Mouse (Mus musculus) stomach, embryonic 16.5 days (tissue): ENCODE data around the gene Nsd2. TPM values are rescaled to one million over a fixed set of nuclear protein-coding genes. Genes with fewer than 3 reads are reported as not detected.
A peak's percentile ranks its signal among the peaks of the same experiment; 100 is the strongest.

Experiments used
- ATAC-seq: fragments of 200-750 bp; cut with Nextera tagmentation; 2 replicates; pipeline ENCODE4 v1.8.0; 2017; ENCODE audit warnings: moderate number of reproducible peaks, moderate TSS enrichment; ENCODE audit not compliant: insufficient read depth, low FRiP score
- H3K27ac ChIP-seq: fragments of 300-500 bp; sonication (generic); 2 replicates; pipeline ENCODE4 v1.5.1; 2014; ENCODE audit warnings: low read length
- H3K27me3 ChIP-seq: fragments of 300-500 bp; sonication (generic); 2 replicates; pipeline ENCODE4 v1.6.1; 2014; ENCODE audit warnings: low read length, control low read depth, mixed read lengths; ENCODE audit not compliant: control insufficient read depth, insufficient read depth
- H3K36me3 ChIP-seq: fragments of 300-500 bp; sonication (generic); 2 replicates; pipeline ENCODE4 v1.6.1; 2014; ENCODE audit warnings: low read length; ENCODE audit not compliant: control insufficient read depth, insufficient read depth
- H3K4me1 ChIP-seq: fragments of 300-500 bp; sonication (generic); 2 replicates; pipeline ENCODE4 v1.6.1; 2014; ENCODE audit warnings: low read length, control low read depth, mixed read lengths; ENCODE audit not compliant: control insufficient read depth, insufficient read depth
- H3K4me2 ChIP-seq: fragments of 300-500 bp; sonication (generic); 2 replicates; pipeline ENCODE4 v1.6.1; 2014; ENCODE audit warnings: low read depth, low read length, mixed read lengths
- H3K4me3 ChIP-seq: fragments of 300-500 bp; sonication (generic); replicated peaks from 2 replicates; pipeline ENCODE4 v1.5.1; 2014; ENCODE audit warnings: mild to moderate bottlenecking, low read length
- H3K9ac ChIP-seq: fragments of 300-500 bp; sonication (generic); 2 replicates; pipeline ENCODE4 v1.6.1; 2014; ENCODE audit warnings: low read length
- H3K9me3 ChIP-seq: fragments of 300-500 bp; sonication (generic); replicated peaks from 2 replicates; pipeline ENCODE4 v1.6.1; 2016; ENCODE audit warnings: low read length, control low read depth; ENCODE audit not compliant: control insufficient read depth
- WGBS: fragments of 180-500 bp; shearing (Covaris S2); extraction: QIAGEN DNeasy Blood & Tissue Kit; methylation state at CpG from one replicate; pipeline ENCODE4 v1.1.7; 2014; 5-methylcytosine and 5-hydroxymethylcytosine counted together
- polyA plus RNA-seq: library from polyadenylated mRNA; unstranded; fragments of >200 nt; fragmentation: Nextera tagmentation; extraction: Ambion mirVana; gene quantifications from 2 replicates; pipeline ENCODE4 v1.2.1, GENCODE M21; 2015

Gene Nsd2
- polyA plus RNA-seq, 1 experiment from 2014 or later, result 29.9 TPM

- Histone ChIP-seq H3K9me3 (no peaks in the 10 kb centered on the region), H3K27me3 (no peaks in the 10 kb centered on the region), H3K36me3 (no peaks in the 10 kb centered on the region), H3K4me1 (peaks cover 6% of the 10 kb centered on the region), H3K4me2 (no peak overlapping the region), H3K4me3 (no peak overlapping the region), H3K27ac (peak overlapping the region; percentile 47), H3K9ac (no peak overlapping the region)
- no peak for ATAC-seq
- WGBS, result 55% methylated on average over 6 of the region's 6 CpGs
Measured at GRCm38 (mm10) chr5:33816008-33816725, 4.4 kb upstream of the Nsd2 start.

GRCm38 (mm10) chr5:33818104-33818503 lies 2.4 kb upstream of the Nsd2 start:
- no peak for ATAC-seq
- Histone ChIP-seq H3K4me2 (no peak overlapping the region), H3K4me3 (no peak overlapping the region), H3K27ac (no peak overlapping the region), H3K9me3 (no peaks in the 10 kb centered on the region), H3K4me1 (peaks cover 13% of the 10 kb centered on the region), H3K36me3 (no peaks in the 10 kb centered on the region), H3K9ac (no peak overlapping the region), H3K27me3 (no peaks in the 10 kb centered on the region)
- 29% methylated on average over 5 of the region's 5 CpGs for WGBS

GRCm38 (mm10) chr5:33819141-33819875 lies 1.2 kb upstream of the Nsd2 start:
- no peaks in the 10 kb centered on the region for H3K27me3 ChIP-seq
- peak overlapping the region; percentile 77 for H3K4me2 ChIP-seq
- ATAC-seq, result no peak
- H3K9ac ChIP-seq, result peak overlapping the region; percentile 97
- 15% methylated on average over 9 of the region's 9 CpGs for WGBS
- H3K4me1 ChIP-seq, result peaks cover 13% of the 10 kb centered on the region
- no peaks in the 10 kb centered on the region for H3K9me3 ChIP-seq
- H3K27ac ChIP-seq, result peak overlapping the region; percentile 96
- H3K36me3 ChIP-seq, result no peaks in the 10 kb centered on the region
- peak overlapping the region; percentile 98 for H3K4me3 ChIP-seq

GRCm38 (mm10) chr5:33820733-33821621 lies 452 bp downstream of the Nsd2 start:
- Histone ChIP-seq H3K4me2 (peak overlapping the region; percentile 80), H3K9ac (peak overlapping the region; percentile 97), H3K9me3 (no peaks in the 10 kb centered on the region), H3K4me1 (peaks cover 13% of the 10 kb centered on the region), H3K27me3 (no peaks in the 10 kb centered on the region), H3K4me3 (peak overlapping the region; percentile 98), H3K27ac (peak overlapping the region; percentile 96), H3K36me3 (no peaks in the 10 kb centered on the region)
- under 1% methylated on average over 98 of the region's 121 CpGs for WGBS
- peak; percentile 22; the same call in 1 of the 2 replicates for ATAC-seq

GRCm38 (mm10) chr5:33821901-33822427 lies 1.4 kb downstream of the Nsd2 start:
- WGBS, result 27% methylated on average over 2 of the region's 2 CpGs

GRCm38 (mm10) chr5:33822456-33822855 lies 1.9 kb downstream of the Nsd2 start:
- H3K27me3 ChIP-seq, result no peaks in the 10 kb centered on the region
- no peak for ATAC-seq
- H3K36me3 ChIP-seq, result no peaks in the 10 kb centered on the region
- 32% methylated on average over 3 of the region's 3 CpGs for WGBS
- H3K4me3 ChIP-seq, result peak overlapping the region; percentile 98; the same call in 1 of the 2 replicates
- H3K9ac ChIP-seq, result 0 out of 2 replicates have a peak overlapping the region, but pooled peaks have one; percentile 23
- H3K4me1 ChIP-seq, result peaks cover 13% of the 10 kb centered on the region
- no peaks in the 10 kb centered on the region for H3K9me3 ChIP-seq
- peak overlapping the region; percentile 80 for H3K4me2 ChIP-seq
- H3K27ac ChIP-seq, result no peak overlapping the region

More at GRCm38 (mm10) chr5:33821901-33822427, 1.4 kb downstream of the Nsd2 start:
- Histone ChIP-seq H3K4me1 (peaks cover 13% of the 10 kb centered on the region), H3K36me3 (no peaks in the 10 kb centered on the region), H3K9me3 (no peaks in the 10 kb centered on the region), H3K27ac (no peak overlapping the region), H3K4me2 (peak overlapping the region; percentile 80), H3K9ac (peak overlapping the region; percentile 48; the same call in 1 of the 2 replicates), H3K27me3 (no peaks in the 10 kb centered on the region), H3K4me3 (peak overlapping the region; percentile 98)
- ATAC-seq, result no peak

GRCm38 (mm10) chr5:33826001-33826400 lies 5.5 kb downstream of the Nsd2 start:
- H3K4me1 ChIP-seq, result peaks cover 7% of the 10 kb centered on the region; the same call in 1 of the 2 replicates
- no peaks in the 10 kb centered on the region for H3K27me3 ChIP-seq
- H3K27ac ChIP-seq, result no peak overlapping the region
- H3K9ac ChIP-seq, result no peak overlapping the region
- H3K4me2 ChIP-seq, result no peak overlapping the region
- ATAC-seq, result no peak
- H3K4me3 ChIP-seq, result no peak overlapping the region
- H3K36me3 ChIP-seq, result no peaks in the 10 kb centered on the region
- no peaks in the 10 kb centered on the region for H3K9me3 ChIP-seq

- no peaks in the 10 kb centered on the region for H3K27me3 ChIP-seq
- H3K4me3 ChIP-seq, result no peak overlapping the region
- no peaks in the 10 kb centered on the region for H3K4me1 ChIP-seq
- WGBS, result 82% methylated on average over 8 of the region's 8 CpGs
- no peak overlapping the region for H3K9ac ChIP-seq
- no peaks in the 10 kb centered on the region for H3K36me3 ChIP-seq
- no peaks in the 10 kb centered on the region for H3K9me3 ChIP-seq
- no peak overlapping the region for H3K27ac ChIP-seq
- ATAC-seq, result no peak
- no peak overlapping the region for H3K4me2 ChIP-seq
Measured at GRCm38 (mm10) chr5:33828107-33828506, 7.6 kb downstream of the Nsd2 start.
